Mouse (Mus musculus): Measurements from ENCODE around the gene Upb1.

DNA sequence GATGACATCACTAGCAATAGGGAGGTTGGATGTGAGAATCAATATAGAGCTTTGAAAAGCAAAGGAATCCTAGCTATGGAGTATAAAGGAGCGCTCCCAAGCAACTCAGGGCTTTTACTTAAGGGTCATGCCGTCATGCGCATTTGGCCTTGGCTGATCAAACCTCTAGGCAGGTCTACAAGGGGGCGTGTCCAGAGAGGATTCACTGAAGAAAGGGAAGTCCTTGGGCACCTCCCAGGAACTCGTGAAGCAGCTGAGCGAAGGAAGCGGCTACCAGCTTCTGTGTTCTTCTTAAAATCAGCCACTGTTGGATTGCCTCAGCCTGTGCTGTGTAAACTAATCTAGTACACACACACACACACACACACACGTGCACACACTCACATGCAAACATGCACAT is 72.5 kb downstream of the Upb1 start:
- TF ChIP-seq CTCF (IDR thresholded peaks at IDR 0.05; ENCODE audit: insufficient read depth, low read depth, low read length) (no peak), POLR2A (IDR thresholded peaks at IDR 0.05; ENCODE audit: insufficient read depth, low read depth, low read length) (no peak)
